Mouse (Mus musculus) CD4-positive, CD25-positive, alpha-beta regulatory T cell, adult 4 months (primary cell): ENCODE data around the gene Gm29666. TPM values are rescaled to one million over a fixed set of nuclear protein-coding genes. Genes with fewer than 3 reads are reported as not detected.

Experiments used
- ATAC-seq: one replicate; pipeline ENCODE4 v1.8.0; 2017
- polyA plus RNA-seq, 2 experiments: library from polyadenylated mRNA; unstranded; fragments of 100-300 nt; shearing (Covaris generic); gene quantifications; one replicate each; pipeline ENCODE4 v1.2.1; 2017

The Gm29666 gene
- polyA plus RNA-seq, 2 experiments from 2014 or later: 0.44 to 0.68 TPM

DNA sequence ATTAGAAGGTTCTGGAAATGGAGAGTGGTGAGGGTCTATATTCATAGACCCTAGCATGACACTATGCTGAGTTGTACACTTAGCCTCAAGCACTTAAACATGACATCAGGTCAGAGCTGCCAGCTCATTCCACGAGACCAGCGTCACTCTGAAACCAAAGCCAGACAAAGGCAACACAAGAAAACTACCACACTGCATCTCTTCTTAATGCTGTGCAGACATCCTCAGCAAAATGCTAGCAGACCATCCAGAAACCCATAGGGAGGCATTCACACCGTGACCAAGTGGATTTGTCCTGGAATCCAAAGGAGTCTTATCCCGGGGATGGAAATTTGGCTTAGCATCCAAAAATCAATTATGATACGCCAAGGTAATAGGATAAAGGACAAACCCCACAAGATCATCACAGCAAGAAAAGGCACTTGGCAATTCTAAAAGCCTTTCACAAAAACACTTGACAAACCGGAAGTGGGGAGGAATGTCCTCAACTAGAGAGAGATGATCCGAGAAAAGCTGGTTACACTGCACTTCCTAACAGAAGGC is 15.9 kb downstream of the Gm29666 start:
- no peak for ATAC-seq

DNA sequence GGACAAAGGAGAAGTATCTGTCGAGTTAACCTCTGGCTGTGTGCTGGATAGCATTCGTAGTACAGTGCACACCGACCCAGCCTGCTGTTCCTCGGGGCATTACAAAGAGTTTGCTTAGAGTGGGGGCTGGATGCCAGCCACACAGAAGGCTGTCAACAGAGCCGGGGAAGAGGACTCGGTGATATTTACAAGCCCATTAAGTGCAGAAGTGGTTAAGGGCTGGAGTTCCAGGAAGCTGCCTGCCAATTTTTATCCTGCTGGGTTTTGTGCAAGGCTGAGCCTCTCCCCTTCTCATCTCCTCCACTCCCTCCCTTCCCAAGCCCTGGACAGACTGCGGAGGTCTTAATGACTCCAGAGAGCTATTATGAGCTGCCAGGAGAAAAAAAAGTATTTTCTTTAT is 21.8 kb downstream of the Gm29666 start:
- no peak for ATAC-seq

DNA sequence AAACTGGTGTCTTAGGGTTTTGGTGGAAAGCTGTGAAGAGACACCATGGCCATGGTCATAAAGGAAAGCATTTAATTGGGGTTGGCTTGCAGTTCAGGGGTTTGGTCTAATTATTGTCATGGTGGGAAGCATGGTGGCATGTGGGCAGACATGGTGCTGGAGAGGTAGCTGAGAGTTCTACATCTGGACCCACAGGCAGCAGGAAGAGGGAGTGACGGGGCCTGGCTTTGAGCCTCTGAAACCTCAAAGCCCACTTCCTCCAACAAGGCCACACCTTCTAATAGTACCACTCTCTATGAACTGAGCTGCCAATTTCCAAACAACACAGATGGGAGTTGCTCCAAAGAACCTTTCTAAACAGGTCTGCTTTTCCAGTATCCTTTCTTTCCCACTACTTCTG is 23.2 kb downstream of the Gm29666 start:
- peak; percentile 77 for ATAC-seq

DNA sequence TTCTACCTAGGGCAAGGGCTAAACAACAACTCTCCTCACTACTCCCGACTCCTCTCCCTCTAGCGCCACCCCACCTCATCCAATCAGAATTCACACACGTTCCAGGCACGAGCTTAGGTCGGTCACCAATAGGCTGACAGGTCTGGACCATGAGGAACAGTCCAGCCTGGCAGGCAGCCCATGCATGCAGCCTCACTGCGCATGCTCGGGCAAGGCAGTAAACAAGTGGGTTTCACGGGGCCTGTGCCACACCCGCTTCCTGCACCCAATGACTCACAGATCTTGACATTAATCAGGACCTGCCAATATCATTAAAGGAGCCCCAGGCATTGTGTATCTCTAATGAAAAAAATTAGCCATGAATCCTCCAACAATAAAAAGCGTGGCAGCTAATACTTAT is 23.6 kb downstream of the Gm29666 start:
- peak; percentile 60 for ATAC-seq

DNA sequence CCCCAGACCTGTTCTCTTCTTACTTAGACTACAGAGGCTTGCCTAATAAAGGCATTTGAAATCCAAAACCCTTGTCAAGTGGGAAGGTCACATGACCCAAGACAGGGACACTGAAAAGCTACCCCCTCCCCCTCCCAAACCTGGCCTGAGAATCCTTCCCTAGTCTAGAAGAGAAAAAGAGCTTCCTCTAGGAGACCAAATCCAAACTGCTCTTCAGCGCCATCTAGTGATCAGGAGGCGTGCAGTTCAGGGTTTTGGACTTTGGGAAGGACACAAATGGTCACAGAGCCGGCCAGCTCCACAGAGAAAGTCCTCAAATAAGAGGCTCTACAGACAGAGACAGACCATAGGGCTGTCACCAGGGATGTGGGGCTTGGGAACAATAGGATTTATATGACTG is 28.2 kb downstream of the Gm29666 start:
- no peak for ATAC-seq

DNA sequence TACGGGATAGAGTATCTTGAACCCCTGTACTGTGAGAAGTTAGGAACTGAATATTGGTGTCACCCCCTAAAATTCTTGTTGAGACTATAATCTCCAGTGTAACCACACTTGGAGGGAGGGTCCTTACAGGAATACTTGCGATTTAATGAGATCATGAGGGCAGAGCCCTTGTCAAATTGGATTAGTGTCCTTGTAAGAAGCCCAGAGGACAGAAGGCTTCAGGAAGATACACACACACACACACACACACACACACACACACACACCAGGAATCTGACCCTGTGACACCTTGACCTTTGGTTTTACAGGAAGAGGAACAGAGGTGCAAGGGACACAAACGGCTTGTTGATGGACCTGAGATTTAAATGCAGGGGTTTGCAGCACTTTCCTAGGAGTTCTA is 28.6 kb downstream of the Gm29666 start:
- ATAC-seq: no peak

DNA sequence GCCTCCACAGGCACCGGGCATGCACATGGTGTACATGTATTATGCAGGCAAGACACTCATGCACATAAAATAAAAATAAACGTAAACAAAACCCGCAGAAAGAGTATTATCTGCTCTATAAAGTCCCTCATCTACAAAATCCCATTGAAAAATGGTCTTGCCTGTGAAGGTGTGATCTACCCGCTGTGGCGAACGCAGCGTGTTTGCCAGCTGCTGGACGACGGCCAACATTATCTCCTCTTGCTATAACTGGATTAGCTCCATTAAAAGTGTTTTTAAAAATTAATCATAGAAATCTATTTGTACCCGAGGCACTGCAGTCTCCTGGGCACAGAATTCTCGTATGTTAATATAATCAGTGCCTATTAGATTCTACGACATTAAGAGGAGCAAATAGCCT is 31.8 kb downstream of the Gm29666 start:
- no peak for ATAC-seq

DNA sequence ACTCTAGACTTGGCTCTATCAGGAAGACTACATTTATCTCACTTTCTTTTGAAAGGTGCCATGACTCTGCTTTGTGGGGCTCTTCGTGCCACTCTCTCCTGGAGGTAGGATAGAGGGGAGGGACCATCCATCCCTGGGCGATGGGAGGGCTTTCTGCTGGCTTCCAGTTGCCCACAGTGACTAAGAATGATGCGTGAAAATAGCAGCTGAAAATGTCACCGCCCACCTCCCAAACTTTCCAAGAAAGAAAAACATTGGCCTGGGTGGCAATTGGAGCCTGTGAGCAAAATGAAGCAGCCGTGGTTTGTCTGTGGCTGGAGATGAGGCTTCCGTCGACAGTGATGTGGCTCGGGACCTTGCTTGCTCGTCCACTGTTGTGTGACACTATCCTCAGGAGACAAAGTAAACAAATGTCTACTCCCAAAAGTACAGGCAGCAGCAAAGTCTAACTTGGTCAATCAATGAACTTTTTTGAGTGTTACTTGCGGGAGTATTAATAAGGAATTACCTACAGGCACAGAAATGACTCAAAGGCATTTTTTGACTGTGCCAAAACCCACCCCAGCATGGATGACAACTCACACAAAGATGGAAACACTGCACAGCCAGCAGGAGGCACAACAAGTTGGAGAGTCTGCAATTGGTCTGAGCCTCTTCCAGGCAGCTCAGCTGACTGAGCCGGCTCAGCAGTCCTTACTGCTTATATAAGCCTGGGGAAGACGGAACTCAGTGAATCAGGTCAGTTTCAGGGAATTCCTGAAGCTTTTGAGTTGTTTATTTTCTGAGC is 42.6 kb downstream of the Gm29666 start:
- ATAC-seq: no peak

DNA sequence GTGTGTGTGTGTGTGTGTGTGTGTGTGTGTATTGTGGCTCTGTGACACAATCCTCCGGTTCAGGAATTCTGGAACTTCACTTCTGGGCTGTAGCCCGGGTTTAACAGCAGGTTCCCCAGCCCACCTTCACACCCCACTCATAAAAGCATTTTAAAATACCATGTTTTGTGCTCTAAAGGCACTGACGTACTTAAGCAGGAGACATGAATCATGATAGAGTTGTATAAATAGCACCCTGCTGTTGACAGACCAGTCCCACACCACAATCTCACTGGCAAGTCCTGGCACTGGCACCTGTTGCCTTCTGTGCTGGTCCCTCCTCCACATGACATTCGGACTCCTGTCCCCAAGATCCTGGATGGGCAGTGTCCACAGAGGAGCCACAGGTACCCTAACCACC is 46.0 kb downstream of the Gm29666 start:
- no peak for ATAC-seq

DNA sequence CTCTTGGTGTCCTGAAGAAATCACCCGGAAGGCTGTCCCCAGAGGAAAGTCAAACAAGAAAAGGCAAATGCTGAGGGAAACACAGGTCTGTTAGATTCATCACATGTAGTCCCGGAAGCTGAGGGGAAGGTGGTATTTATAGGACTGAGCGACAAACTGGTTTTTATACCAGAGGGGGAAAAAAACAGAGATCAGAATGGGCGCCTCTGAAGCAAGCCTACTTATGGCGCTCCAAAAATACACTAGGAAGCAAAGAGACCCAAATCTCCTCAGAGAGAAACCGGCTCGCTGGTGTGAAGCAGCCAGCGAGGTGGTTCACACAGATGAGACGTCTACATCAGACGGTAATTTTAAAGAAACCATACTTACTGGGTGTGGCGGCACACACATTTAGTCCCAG is 46.8 kb downstream of the Gm29666 start:
- ATAC-seq: no peak

DNA sequence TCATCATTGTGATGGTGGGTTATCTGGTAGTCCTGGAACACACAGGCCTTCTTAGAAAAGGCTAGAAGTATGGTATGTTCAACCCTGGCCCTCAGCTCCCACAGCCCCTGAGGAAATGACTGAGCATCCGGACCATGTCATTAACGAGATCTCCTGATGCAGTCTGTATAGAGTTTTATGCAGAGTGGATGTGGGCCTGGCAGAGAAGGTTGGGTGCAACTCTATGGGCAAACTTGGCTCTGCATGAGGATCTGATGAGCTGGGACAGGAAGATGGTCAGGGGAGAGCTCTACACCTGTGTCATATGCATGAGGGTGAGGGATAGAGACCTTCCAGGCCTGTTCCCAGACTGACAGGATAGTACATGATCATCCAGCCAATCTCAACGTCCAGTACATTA is 48.0 kb downstream of the Gm29666 start:
- ATAC-seq: no peak

DNA sequence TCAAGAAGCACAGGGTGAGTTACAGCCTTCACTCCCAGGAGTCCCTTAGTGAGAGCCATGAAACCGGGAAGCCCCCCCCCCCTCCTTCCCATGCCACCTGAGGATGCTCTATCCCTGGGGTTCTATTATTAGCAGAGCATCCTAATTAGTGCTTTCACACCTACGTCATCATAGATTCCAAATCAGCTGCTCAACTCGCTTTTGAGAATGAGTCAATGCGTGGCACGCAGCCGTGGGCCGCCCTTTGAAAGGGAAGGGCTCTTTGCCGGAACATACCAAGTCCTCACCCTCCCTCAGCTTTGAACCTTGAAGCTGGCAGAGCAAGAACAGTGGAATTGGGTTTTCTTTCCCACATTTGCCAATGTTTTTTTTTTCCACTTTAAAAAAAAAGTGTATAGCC is 57.9 kb downstream of the Gm29666 start:
- no peak for ATAC-seq

Other genes starting within 250 kb of the Gm29666 start
- not detected for gene Arhgap8, start 200.0 kb downstream of the Gm29666 start, polyA plus RNA-seq
- 1 to 10 TPM in 1 of 2 experiments, under 1 TPM in 1; 0.96 to 1.9 TPM for gene Phf21b, start 64.0 kb downstream of the Gm29666 start, polyA plus RNA-seq
- gene Nup50, start 3.4 kb upstream of the Gm29666 start, polyA plus RNA-seq: 10 to 100 TPM; 25.6 to 25.7 TPM
- gene 5031439G07Rik, start 68.5 kb upstream of the Gm29666 start, polyA plus RNA-seq: 1 to 10 TPM; 1.4 to 2.0 TPM
- not detected for gene Upk3a, start 97.1 kb upstream of the Gm29666 start, polyA plus RNA-seq
- 10 to 100 TPM; 38.3 to 46.1 TPM for gene Fam118a, start 108.9 kb upstream of the Gm29666 start, polyA plus RNA-seq
- under 1 TPM in 1 of 2 experiments, not detected in 1; 0.08 TPM for gene Smc1b, start 211.9 kb upstream of the Gm29666 start, polyA plus RNA-seq
- gene Ribc2, start 212.0 kb upstream of the Gm29666 start, polyA plus RNA-seq: not detected